ENCODE assay signal across 8 mouse cellular contexts in the genomic region with DNA sequence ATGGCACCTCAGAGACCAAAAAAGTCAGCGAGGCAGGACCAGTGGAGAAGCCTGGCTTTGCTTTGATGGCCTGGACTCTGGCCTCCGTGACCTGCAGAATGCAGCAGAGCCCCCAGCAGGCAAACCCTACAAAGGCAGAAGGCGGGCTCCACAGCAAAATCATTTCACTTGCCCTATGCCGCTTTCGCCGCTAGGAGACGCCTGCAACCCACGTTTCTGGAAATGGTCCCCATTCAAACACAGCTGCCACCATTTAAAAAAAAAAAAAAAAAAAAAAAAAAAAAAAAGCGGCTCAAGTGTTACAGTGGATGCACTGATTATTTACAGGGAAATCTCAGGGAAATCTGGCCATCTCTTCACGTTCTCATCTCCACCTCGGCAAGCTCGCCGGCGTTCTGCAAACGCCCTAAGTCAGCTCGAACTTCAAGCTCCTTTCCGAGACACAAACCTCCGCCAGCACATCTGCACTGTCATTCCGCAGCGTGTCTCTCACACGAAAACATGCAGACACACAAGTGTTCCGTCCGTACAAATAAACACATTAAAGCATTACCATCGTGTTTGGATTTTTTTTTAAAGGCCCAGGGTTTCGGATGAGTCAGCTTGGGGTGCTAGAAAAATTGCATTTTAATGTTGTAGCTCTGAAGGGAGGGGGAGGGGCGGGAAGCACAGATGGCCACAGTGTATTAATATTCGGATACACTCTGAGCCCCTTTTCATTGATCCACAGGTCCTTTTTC. TPM values are rescaled to one million over a fixed set of nuclear protein-coding genes. Genes with fewer than 3 reads are reported as not detected.
DNase-seq lines count a peak whose midpoint lies in the region; ATAC-seq lines count a peak whose summit lies in the region.

No protein-coding gene starts in this region.

- peaks cover 23% of the 10 kb centered on the region for H3K4me1 ChIP-seq in intestine, embryonic 16.5 days (ENCODE audit: control insufficient read depth, insufficient read depth, low read length)

- H3K27ac ChIP-seq in intestine, embryonic 16.5 days (ENCODE audit: low read length): no peak overlapping the region

- intact Hi-C loops in left cerebral cortex, postnatal 14 days (cut with DNase I): loop anchor here (5.0 kb wide), 1 partner anchor 1594 kb away; no protein-coding TSS in a partner anchor

- H3K9ac ChIP-seq in intestine, embryonic 16.5 days (ENCODE audit: low read depth, low read length): 0 out of 2 replicates have a peak overlapping the region, but pooled peaks have one; percentile 60

- peak; percentile 54 for DNase-seq in adrenal gland, adult 2 months
- DNase-seq in gastrocnemius, postnatal 10 days: peak; percentile 68
- peak; percentile 88 to 91 for DNase-seq in left cerebral cortex, postnatal 14 days (ENCODE audit: low spot score in 2 of 2)
- peak; percentile 82 for DNase-seq in right cerebral cortex, postnatal 4 days

- H3K4me2 ChIP-seq in intestine, embryonic 16.5 days (ENCODE audit: low read depth, low read length): peak overlapping the region; percentile 99

- H3K9me3 ChIP-seq in intestine, embryonic 16.5 days (ENCODE audit: control insufficient read depth, low read length): no peaks in the 10 kb centered on the region

- peak; percentile 70 for ATAC-seq in common myeloid progenitor, adult 5-6 weeks (replicated peaks; ENCODE audit: low read depth, poor library complexity, severe bottlenecking)
- ATAC-seq in intestine, embryonic 16.5 days: peak; percentile 29
- peak; percentile 57; the same call in 1 of the 2 replicates for ATAC-seq in megakaryocyte-erythroid progenitor cell, adult 5-6 weeks (replicated peaks; ENCODE audit: low FRiP score, low TSS enrichment, poor library complexity, severe bottlenecking)
- ATAC-seq in erythroblast, adult 5-6 weeks (replicated peaks; ENCODE audit: low FRiP score, poor library complexity, severe bottlenecking): no peak

- peak overlapping the region; percentile 60 for H3K4me3 ChIP-seq in intestine, embryonic 16.5 days (ENCODE audit: low read length)

- under 1% methylated on average over 27 of the region's 27 CpGs for WGBS in intestine, embryonic 16.5 days

- no peaks in the 10 kb centered on the region for H3K36me3 ChIP-seq in intestine, embryonic 16.5 days (ENCODE audit: control insufficient read depth, insufficient read depth, low read length)

- H3K27me3 ChIP-seq in intestine, embryonic 16.5 days (replicated peaks; ENCODE audit: control insufficient read depth, insufficient read depth, low read length): peaks cover 28% of the 10 kb centered on the region

RNA-seq across cellular contexts. Expression of a gene that starts 2.3 kb away (rescaled TPM):
- 1 to 10 TPM; 4.5 to 8.9 TPM for total RNA-seq in adrenal gland, adult 2 months (2021)
- polyA plus RNA-seq in adrenal gland, adult 2 months (2012; rRNA removed): 4.2 and 6.1 TPM in 2 replicates
- total RNA-seq in common myeloid progenitor, adult 5-6 weeks (2017): not detected in 2 replicates
- total RNA-seq in gastrocnemius, postnatal 10 days (2021): 1 to 10 TPM in 1 of 2 experiments, under 1 TPM in 1; 0.85 to 1.3 TPM
- polyA plus RNA-seq in intestine, embryonic 16.5 days (2015; fragmentation: Nextera tagmentation; extraction: Ambion mirVana): 0.49 and 0.50 TPM in 2 replicates
- total RNA-seq in left cerebral cortex, postnatal 14 days (2021): 100 to 1,000 TPM; 206 to 214 TPM
- not detected in 2 replicates for total RNA-seq in megakaryocyte-erythroid progenitor cell, adult 5-6 weeks (2014; fragmentation: Nextera tagmentation)
- total RNA-seq in megakaryocyte-erythroid progenitor cell, adult 5-6 weeks (2017): 0.11 TPM in 1 of 2 replicates, not detected in the other
- total RNA-seq in erythroblast, adult 5-6 weeks (2015; ENCODE audit: low replicate concordance): not detected in 2 replicates
- 0.14 TPM in 1 of 2 replicates, not detected in the other for total RNA-seq in erythroblast, adult 5-6 weeks (2017; ENCODE audit: low replicate concordance)

Comparison
In these comparisons a context has a peak if more than half of its experiments do, and no peak if none do; other contexts are left out.
1. RNA of a gene that starts 2.3 kb away (total RNA-seq): 206 to 214 TPM in left cerebral cortex, postnatal 14 days; 4.5 to 8.9 TPM in adrenal gland, adult 2 months, 0.85 to 1.3 TPM in gastrocnemius, postnatal 10 days, not detected in common myeloid progenitor, adult 5-6 weeks, 0.11 TPM in megakaryocyte-erythroid progenitor cell, adult 5-6 weeks and 0.14 TPM in erythroblast, adult 5-6 weeks; every median in the first group is over 10 times any median in the second.
2. Peak in every context shown above with its lines, with median percentiles within 50 percentile points of each other: DNase-seq.